Mouse (Mus musculus): ENCODE results near the gene Calhm1.
"Not testable (repeated sequence)": the region's sequence is repeated elsewhere in the genome, so short reads cannot be mapped to it uniquely, and the experiment has no call there.

Calhm1 gene

GRCm38 (mm10) chr19:47151332-47152061, 7.4 kb upstream of the Calhm1 start:
- no peak for DNase-seq

DNA sequence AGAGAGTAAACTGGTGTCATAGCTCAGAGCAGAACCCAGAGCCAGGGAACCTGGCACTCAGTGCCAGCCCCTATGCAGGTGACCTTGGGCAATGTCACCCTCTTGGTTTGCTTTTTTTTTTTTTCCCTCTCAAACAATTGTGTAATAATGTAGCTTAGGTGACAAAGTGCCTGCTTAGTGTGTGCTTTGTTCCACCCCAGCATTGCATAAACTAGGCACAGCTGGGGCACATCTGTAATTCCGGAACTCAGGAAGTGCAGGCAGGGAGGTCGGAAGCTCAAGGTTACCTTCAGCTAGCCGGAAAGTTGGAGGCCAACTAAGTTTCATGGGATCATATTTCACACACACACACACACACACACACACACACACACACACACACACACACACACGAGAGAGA, 5.8 kb upstream of the Calhm1 start:
- DNase-seq: peak; percentile 20

- no peak for DNase-seq
These were observed 4.3 kb upstream of the Calhm1 start for GRCm38 (mm10) chr19:47148267-47148847.

GRCm38 (mm10) chr19:47142438-47142837, 1.6 kb downstream of the Calhm1 start:
- no peak for DNase-seq

DNA sequence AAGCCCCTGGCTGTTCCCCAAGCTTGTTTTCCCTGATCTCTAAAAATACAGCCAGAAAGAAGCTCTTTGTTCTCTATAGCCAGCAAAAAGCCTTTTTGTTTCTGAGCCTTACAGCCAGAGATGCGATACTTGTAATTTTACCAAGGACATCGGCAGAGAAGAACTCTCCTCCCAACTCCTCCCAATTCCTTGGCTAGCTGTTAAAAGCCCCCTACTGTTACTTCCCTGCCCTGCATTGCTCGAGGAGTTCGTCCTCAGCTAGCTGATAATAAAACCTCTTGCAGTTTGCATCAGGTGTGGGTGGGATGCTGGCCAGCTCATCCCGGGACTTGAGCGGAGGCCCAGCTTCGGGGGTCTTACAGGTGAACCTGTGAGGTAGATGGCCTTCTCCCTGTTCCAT, 4.4 kb downstream of the Calhm1 start:
- DNase-seq: not testable (repeated sequence)

DNA sequence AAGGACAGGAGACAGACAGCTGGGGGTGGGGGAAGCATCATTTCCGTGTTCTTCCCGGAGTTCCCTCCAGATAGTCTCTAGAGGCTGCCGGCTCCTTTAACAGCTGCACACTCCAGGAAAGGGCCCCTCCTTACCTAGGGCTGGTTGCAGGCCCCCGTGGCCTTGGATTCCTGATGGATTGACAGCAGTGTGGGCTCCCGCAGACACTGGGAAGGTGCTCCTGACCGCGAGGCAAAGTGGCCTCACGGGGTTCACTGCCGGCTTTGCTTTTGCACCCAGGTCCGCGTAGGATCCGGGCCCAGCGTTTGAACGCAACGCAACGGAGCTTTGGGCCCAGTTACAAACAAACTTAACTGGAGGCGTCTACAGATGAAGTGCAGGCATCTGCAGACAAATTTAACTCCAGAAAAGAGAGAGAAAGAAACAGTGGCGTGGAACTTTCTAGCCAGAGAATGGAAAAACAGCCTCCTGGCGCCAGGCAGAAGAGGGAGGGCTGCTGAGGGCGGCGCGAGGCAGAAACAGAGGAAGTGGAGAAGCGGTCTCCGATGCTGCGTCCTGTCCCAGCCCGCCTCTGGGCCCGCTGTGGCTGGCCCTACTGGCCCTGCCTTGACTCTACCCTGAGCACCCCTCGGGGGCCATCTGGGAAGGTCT, 6.2 kb downstream of the Calhm1 start, which contains the start of gene Calhm2:
TSS of gene Calhm2 (minus strand) at position 524 of the 651 bp plus-strand sequence.
- DNase-seq: no peak

GRCm38 (mm10) chr19:47137051-47137581, 6.9 kb downstream of the Calhm1 start:
- DNase-seq: peak; percentile 39

DNA sequence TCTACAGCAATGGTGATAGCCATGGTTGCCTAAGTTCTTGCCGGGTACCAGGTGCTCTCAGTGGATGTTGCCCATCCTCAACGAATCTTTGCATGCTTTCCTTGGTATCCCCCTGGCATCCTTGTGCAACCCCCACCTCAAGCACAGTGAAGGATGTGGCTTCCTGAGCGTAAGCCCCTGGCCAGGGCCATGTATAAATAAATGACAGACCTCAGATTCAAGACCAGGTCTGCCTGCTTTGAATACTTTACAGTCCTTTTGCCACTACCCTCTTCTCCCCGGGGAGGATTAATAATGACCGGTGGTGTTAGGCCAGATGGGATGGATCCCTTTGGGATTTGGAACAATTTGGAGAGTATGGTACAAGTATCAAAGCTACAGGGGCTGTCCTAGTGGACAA, 7.9 kb downstream of the Calhm1 start:
- DNase-seq: no peak

GRCm38 (mm10) chr19:47135568-47135967, 8.5 kb downstream of the Calhm1 start:
- DNase-seq: no peak

GRCm38 (mm10) chr19:47133161-47133560, 10.9 kb downstream of the Calhm1 start:
- DNase-seq: no peak

DNA sequence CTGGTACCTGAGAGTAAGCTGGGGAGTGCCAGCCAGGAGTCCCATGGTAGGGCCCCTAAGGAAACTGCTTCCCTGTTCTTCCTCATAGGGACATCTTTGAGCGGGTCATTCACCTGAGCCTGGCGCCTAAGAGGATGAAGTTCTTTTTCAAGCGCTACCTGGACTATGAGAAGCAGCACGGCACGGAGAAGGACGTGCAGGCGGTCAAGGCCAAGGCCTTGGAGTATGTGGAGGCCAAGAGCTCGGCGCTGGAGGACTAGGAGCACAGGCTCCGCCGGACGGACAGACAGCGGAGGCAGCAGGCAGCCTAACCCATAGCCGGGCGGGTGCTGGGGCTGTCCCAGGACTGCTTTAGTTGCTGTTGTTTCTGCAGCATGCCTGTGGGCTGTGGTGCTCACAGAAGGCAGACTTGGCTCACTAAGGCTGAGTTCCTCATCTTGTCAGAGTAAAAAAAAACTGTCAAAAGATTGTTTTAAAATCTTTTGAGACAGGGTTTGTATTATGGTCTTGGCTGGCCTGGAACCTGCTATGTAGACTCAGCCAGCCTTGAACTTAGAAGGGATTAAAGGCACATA, 13.4 kb downstream of the Calhm1 start:
- DNase-seq: no peak

DNA sequence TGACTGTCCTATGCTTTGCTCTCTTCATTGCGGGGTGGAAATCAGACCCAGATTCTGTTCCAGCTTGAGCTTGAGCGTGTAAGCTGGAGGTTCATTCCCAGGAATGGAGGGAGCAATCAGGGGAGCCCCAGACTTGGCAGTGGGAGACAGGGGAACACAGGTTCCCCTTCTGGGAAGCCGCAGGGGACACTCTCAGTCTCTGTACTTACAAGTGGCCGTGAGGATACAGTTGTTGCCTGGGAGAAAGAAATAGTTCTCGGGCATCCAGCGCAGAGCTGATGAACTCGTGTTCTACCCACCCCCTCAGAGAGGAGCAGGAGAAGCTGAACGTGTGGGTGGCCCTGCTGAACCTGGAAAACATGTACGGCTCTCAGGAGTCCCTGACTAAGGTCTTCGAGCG, 15.2 kb downstream of the Calhm1 start:
- DNase-seq: no peak

- no peak for DNase-seq
These were observed 15.9 kb downstream of the Calhm1 start for GRCm38 (mm10) chr19:47128164-47128563.

DNA sequence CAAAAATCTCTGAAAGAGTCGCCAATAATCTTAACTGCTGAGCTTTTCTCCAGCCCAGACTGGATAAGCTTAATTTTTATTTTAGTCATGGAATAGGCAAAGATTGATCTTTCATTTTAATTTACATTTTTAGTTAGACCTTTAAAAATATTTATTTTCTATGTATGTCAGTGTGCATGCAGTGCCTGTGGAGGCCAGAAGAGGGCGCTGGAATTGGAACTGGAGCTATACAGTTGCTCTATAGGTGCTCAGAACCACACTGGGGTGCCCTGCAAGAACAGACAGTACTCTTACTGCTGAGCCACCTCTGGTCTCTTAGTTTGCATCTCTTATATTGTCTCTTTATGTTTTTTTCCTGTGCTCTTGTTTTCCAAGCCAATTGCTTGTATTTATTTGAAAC, 21.3 kb downstream of the Calhm1 start:
- DNase-seq: peak; percentile 19

DNA sequence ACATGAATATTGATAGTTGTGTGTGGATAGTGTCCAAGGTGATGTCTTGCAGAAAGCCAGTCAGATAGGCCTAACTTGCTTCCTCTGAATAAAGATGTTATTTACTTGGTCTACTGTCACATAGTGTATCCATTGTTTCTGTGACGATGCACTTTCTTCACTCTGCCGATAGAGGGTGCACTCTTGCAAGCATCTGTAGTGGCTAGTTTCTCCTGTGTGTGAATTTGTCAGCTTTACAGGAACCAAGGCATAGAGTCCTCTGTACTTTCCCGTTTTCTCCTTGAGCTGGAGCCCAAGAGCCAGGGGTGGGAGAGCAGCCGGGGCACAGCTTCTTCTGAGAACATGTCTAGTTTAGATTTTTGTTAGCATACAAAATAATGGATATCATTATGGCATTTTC, 23.0 kb downstream of the Calhm1 start:
- DNase-seq: peak; percentile 33

- no peak for DNase-seq
These were observed 25.4 kb downstream of the Calhm1 start for GRCm38 (mm10) chr19:47118634-47119033.

DNA sequence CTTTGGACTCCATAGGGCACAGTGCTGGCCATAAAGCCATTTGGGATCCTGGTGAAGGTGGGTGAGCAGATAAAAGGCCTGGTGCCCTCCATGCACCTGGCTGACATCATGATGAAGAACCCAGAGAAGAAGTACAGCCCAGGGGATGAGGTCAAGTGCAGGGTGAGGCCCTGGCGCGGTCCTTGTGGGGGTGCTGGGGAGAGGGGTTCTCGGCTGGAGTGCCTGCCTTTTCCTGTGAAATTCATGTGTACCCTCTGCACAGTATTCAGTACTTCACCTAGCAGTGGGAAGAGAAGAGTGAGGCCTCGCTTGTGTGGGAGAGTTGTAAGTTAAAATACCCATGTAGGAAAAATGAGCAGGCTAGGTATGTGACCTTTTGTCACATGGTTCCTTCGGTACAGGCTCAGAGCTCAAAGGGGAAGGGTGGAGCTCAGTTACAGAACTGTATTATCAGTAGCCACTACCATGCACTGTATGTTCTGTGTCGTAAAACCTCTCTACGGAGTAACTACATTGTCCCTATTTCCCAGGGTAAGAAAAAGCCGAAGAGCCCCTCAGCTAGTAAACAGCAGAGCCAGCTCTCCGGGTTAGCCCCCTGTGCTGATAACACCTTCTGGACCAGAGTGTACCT, 39.3 kb downstream of the Calhm1 start:
- DNase-seq: no peak

GRCm38 (mm10) chr19:47101080-47101479, 43.0 kb downstream of the Calhm1 start:
- no peak for DNase-seq
